Mouse (Mus musculus) neural tube, embryonic 13.5 days (tissue): ENCODE measurements around the gene Tmcc1. TPM values are rescaled to one million over a fixed set of nuclear protein-coding genes. Genes with fewer than 3 reads are reported as not detected.
A peak's percentile ranks its signal among the peaks of the same experiment; 100 is the strongest.

Source experiments
- ATAC-seq: fragments of 200-750 bp; cut with Nextera tagmentation; 2 replicates; pipeline ENCODE4 v1.8.0; 2017; ENCODE audit warnings: low read depth, mild to moderate bottlenecking, moderate TSS enrichment, moderate library complexity
- H3K27ac ChIP-seq: fragments of 300-500 bp; sonication (generic); replicated peaks from 2 replicates; pipeline ENCODE4 v1.5.1; 2015; ENCODE audit warnings: moderate library complexity, mild to moderate bottlenecking, inconsistent platforms
- H3K27me3 ChIP-seq: fragments of 300-500 bp; sonication (generic); 2 replicates; pipeline ENCODE4 v1.6.1; 2015; ENCODE audit warnings: mild to moderate bottlenecking, inconsistent platforms
- H3K36me3 ChIP-seq: fragments of 300-500 bp; sonication (generic); 2 replicates; pipeline ENCODE4 v1.6.1; 2015; ENCODE audit warnings: mild to moderate bottlenecking, inconsistent platforms
- H3K4me1 ChIP-seq: fragments of 300-500 bp; sonication (generic); replicated peaks from 2 replicates; pipeline ENCODE4 v1.6.1; 2015; ENCODE audit warnings: inconsistent platforms
- H3K4me2 ChIP-seq: fragments of 300-500 bp; sonication (generic); 2 replicates; pipeline ENCODE4 v1.6.1; 2015; ENCODE audit warnings: inconsistent platforms, mild to moderate bottlenecking, moderate library complexity
- H3K4me3 ChIP-seq: fragments of 300-500 bp; sonication (generic); 2 replicates; pipeline ENCODE4 v1.5.1; 2015; ENCODE audit warnings: mild to moderate bottlenecking, inconsistent platforms
- H3K9ac ChIP-seq: fragments of 300-500 bp; sonication (generic); 2 replicates; pipeline ENCODE4 v1.6.1; 2015; ENCODE audit warnings: moderate library complexity, mild to moderate bottlenecking, inconsistent platforms
- H3K9me3 ChIP-seq: fragments of 300-500 bp; sonication (generic); 2 replicates; pipeline ENCODE4 v1.6.1; 2016; ENCODE audit warnings: inconsistent platforms
- WGBS: fragments of 180-500 bp; shearing (Covaris S2); methylation state at CpG from one replicate; pipeline ENCODE4 v1.1.7; 2015; 5-methylcytosine and 5-hydroxymethylcytosine counted together
- polyA plus RNA-seq: library from polyadenylated mRNA; unstranded; fragments of >200 nt; fragmentation: Nextera tagmentation; extraction: Ambion mirVana; gene quantifications from 2 replicates; pipeline ENCODE4 v1.2.1, GENCODE M21; 2015

Gene Tmcc1
- polyA plus RNA-seq, 1 experiment from 2014 or later = 32.1 TPM

- Histone ChIP-seq H3K36me3 (no peaks in the 10 kb centered on the region), H3K9me3 (no peaks in the 10 kb centered on the region), H3K27me3 (no peaks in the 10 kb centered on the region), H3K4me3 (no peak overlapping the region), H3K27ac (no peak overlapping the region; the same call in 1 of the 2 replicates), H3K4me1 (peaks cover 47% of the 10 kb centered on the region), H3K4me2 (no peak overlapping the region), H3K9ac (no peak overlapping the region)
- WGBS = 73% methylated on average over 7 of the region's 7 CpGs
- peak; percentile 45; the same call in 1 of the 2 replicates for ATAC-seq
Observed at GRCm38 (mm10) chr6:115972083-115972764, 221.1 kb downstream of the Tmcc1 start.

DNA sequence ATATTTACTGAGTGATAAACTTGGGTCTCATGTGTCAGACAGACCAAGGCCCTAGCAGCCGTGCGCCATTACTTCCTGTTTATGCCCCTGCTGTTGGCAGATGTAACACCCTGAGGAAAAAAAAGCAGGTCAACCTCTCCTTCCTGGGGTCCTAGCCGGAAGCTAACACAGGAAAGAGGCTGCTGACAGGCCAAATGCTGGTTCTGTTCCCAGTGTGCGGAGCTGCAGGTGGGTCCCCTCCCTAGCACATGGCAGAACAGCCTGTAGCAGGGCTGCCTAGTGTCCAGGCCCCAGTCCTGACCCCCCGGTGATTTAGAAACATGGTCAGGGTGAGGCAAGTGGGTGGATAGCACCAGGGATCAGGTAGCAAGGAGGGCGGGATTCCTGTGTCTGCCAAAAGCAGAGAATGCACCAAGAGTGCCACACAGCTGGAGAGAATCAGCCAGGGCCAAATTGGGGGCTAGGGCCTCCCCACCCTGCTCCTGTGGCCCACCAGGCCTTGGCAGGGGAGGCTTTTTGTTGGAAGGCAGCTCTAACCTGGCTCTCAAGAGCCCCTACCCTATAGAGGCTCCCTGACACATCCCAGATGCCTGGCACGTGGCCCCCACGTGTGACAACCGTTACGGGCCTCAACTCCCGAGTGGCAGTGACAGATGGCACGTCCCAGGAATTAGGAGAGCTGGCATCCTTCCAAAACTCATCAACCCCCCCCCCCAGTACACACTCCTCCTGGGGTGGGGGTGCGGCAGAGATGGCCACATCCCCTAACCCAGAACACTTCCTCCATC lies 221.8 kb downstream of the Tmcc1 start:
- Histone ChIP-seq H3K27me3 (no peaks in the 10 kb centered on the region), H3K36me3 (no peaks in the 10 kb centered on the region), H3K4me2 (no peak overlapping the region), H3K4me3 (no peak overlapping the region), H3K27ac (peak overlapping the region; percentile 42; the same call in 1 of the 2 replicates), H3K4me1 (peaks cover 46% of the 10 kb centered on the region), H3K9me3 (no peaks in the 10 kb centered on the region), H3K9ac (0 out of 2 replicates have a peak overlapping the region, but pooled peaks have one; percentile 12)
- 47% methylated on average over 13 of the region's 13 CpGs for WGBS
- peak; percentile 28 for ATAC-seq

- Histone ChIP-seq H3K4me3 (no peak overlapping the region), H3K4me2 (no peak overlapping the region), H3K4me1 (peaks cover 46% of the 10 kb centered on the region), H3K36me3 (no peaks in the 10 kb centered on the region), H3K9me3 (no peaks in the 10 kb centered on the region), H3K9ac (no peak overlapping the region), H3K27ac (no peak overlapping the region), H3K27me3 (no peaks in the 10 kb centered on the region)
- no peak for ATAC-seq
- 63% methylated on average over 4 of the region's 6 CpGs for WGBS
Observed at GRCm38 (mm10) chr6:115969952-115970351, 223.3 kb downstream of the Tmcc1 start.

DNA sequence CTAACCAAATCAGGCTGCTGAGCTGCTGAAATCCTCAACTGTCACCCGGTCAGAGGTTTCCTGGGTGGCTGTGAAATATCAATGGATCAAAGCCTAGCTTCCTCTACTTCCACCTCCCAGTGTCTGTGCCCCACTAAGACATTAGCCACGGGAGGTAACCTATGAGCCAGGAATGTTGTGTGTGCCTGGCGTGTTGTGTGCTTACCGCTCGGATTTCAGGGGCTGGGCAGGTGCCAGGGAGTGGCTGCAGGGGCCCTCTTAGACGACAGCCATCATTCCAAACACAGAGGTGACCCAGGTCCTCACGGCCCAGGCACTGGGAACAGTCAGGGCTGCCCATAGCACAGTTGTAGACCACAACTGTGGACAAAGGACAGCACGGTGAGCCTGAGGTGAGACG lies 224.2 kb downstream of the Tmcc1 start:
- H3K4me3 ChIP-seq = no peak overlapping the region
- H3K27ac ChIP-seq = no peak overlapping the region

GRCm38 (mm10) chr6:115968700-115969099 lies 224.6 kb downstream of the Tmcc1 start:
- H3K4me2 ChIP-seq = no peak overlapping the region
- 81% methylated on average over 6 of the region's 6 CpGs for WGBS
- no peaks in the 10 kb centered on the region for H3K27me3 ChIP-seq
- H3K4me1 ChIP-seq = peaks cover 37% of the 10 kb centered on the region
- H3K9ac ChIP-seq = no peak overlapping the region
- no peaks in the 10 kb centered on the region for H3K36me3 ChIP-seq
- H3K27ac ChIP-seq = no peak overlapping the region
- H3K9me3 ChIP-seq = no peaks in the 10 kb centered on the region
- H3K4me3 ChIP-seq = no peak overlapping the region
- no peak for ATAC-seq

More for the DNA sequence above, 224.2 kb downstream of the Tmcc1 start:
- H3K4me1 ChIP-seq = peaks cover 41% of the 10 kb centered on the region
- H3K9ac ChIP-seq = no peak overlapping the region
- no peaks in the 10 kb centered on the region for H3K36me3 ChIP-seq
- ATAC-seq = no peak
- WGBS = 72% methylated on average over 9 of the region's 9 CpGs
- no peaks in the 10 kb centered on the region for H3K27me3 ChIP-seq
- no peak overlapping the region for H3K4me2 ChIP-seq
- H3K9me3 ChIP-seq = no peaks in the 10 kb centered on the region

Other genes starting within 250 kb of the Tmcc1 start
- gene H1foo, start 248.5 kb downstream of the Tmcc1 start, polyA plus RNA-seq = not detected in 2 replicates
- 13.5 and 17.8 TPM in 2 replicates for gene Plxnd1, start 198.5 kb downstream of the Tmcc1 start, polyA plus RNA-seq
- 65.1 and 71.5 TPM in 2 replicates for gene Washc2, start 14.6 kb upstream of the Tmcc1 start, polyA plus RNA-seq
- 5.4 and 6.5 TPM in 2 replicates for gene Zfand4, start 70.7 kb upstream of the Tmcc1 start, polyA plus RNA-seq
- 58.1 and 58.7 TPM in 2 replicates for gene March8, start 144.5 kb upstream of the Tmcc1 start, polyA plus RNA-seq